Mouse (Mus musculus): ENCODE data around the gene Ift81.

- no peak for TF ChIP-seq POLR2A (IDR thresholded peaks at IDR 0.05; ENCODE audit: insufficient read depth, low read depth, low read length)
- TF ChIP-seq CTCF (IDR thresholded peaks at IDR 0.05; ENCODE audit: insufficient read depth, low read depth, low read length): no peak
Observed at GRCm38 (mm10) chr5:122604894-122605293, 9.4 kb downstream of the Ift81 start.

Data from olfactory bulb, adult 2 months (tissue).